ENCODE assay signal across 8 mouse cellular contexts in genomic region chr15:80254207-80254606, GRCm38 (mm10). TPM values are rescaled to one million over a fixed set of nuclear protein-coding genes. Genes with fewer than 3 reads are reported as not detected.
A peak's percentile ranks its signal among the peaks of the same experiment; 100 is the strongest.
DNase-seq lines count a peak whose midpoint lies in the region; ATAC-seq lines count a peak whose summit lies in the region.

No protein-coding gene starts in this region.

- DNase-seq in urinary bladder, postnatal 14 days (ENCODE audit: low spot score), result peak; percentile 63
- DNase-seq in urinary bladder, adult 2 months (ENCODE audit: low spot score), result no peak
- DNase-seq in heart, postnatal 4 days, result peak; percentile 71
- DNase-seq in thymus, adult 18-20 months, result no peak
- no peak for DNase-seq in thymus, postnatal 4 days

- peak overlapping the region; percentile 93 for H3K27ac ChIP-seq in brown adipose tissue, adult 24 weeks (replicated peaks; ENCODE audit: low read depth, low read length)
- peak overlapping the region; percentile 99 for H3K27ac ChIP-seq in liver, embryonic 12.5 days
- H3K27ac ChIP-seq in neural tube, embryonic 14.5 days (ENCODE audit: low read depth, low read length), result peak overlapping the region; percentile 99

- no peaks in the 10 kb centered on the region for H3K27me3 ChIP-seq in liver, embryonic 12.5 days (replicated peaks)
- peaks cover 2% of the 10 kb centered on the region; the same call in 1 of the 2 replicates for H3K27me3 ChIP-seq in neural tube, embryonic 14.5 days (ENCODE audit: control insufficient read depth, insufficient read depth, low read length)

- H3K9ac ChIP-seq in liver, embryonic 12.5 days, result peak overlapping the region; percentile 100
- H3K9ac ChIP-seq in neural tube, embryonic 14.5 days (replicated peaks; ENCODE audit: low read depth, low read length), result peak overlapping the region; percentile 100

- peaks cover 75% of the 10 kb centered on the region for H3K36me3 ChIP-seq in liver, embryonic 12.5 days
- H3K36me3 ChIP-seq in neural tube, embryonic 14.5 days (ENCODE audit: control insufficient read depth, insufficient read depth, low read length), result peaks cover 43% of the 10 kb centered on the region

- H3K4me1 ChIP-seq in brown adipose tissue, adult 24 weeks (ENCODE audit: control insufficient read depth, insufficient read depth, insufficient read length, low read length), result no peaks in the 10 kb centered on the region; the same call in 1 of the 2 replicates
- peaks cover 83% of the 10 kb centered on the region for H3K4me1 ChIP-seq in liver, embryonic 12.5 days
- H3K4me1 ChIP-seq in neural tube, embryonic 14.5 days (ENCODE audit: control insufficient read depth, insufficient read depth, low read length), result peaks cover 24% of the 10 kb centered on the region

- no peak for ATAC-seq in liver, embryonic 12.5 days
- ATAC-seq in neural tube, embryonic 14.5 days (ENCODE audit: low read depth), result no peak

- peak overlapping the region; percentile 85 for H3K4me2 ChIP-seq in liver, embryonic 12.5 days
- peak overlapping the region; percentile 66 for H3K4me2 ChIP-seq in neural tube, embryonic 14.5 days (ENCODE audit: low read depth, low read length)

- H3K4me3 ChIP-seq in brown adipose tissue, adult 24 weeks (ENCODE audit: insufficient read depth, low read depth, low read length), result peak overlapping the region; percentile 72
- peak overlapping the region; percentile 98 for H3K4me3 ChIP-seq in liver, embryonic 12.5 days
- peak overlapping the region; percentile 99 for H3K4me3 ChIP-seq in neural tube, embryonic 14.5 days (ENCODE audit: low read depth, low read length)

- 50% methylated on average over 6 of the region's 6 CpGs for WGBS in liver, embryonic 12.5 days (ENCODE audit: insufficient replicate concordance)
- 46% methylated on average over 6 of the region's 6 CpGs for WGBS in neural tube, embryonic 14.5 days

- H3K9me3 ChIP-seq in liver, embryonic 12.5 days (replicated peaks), result no peaks in the 10 kb centered on the region
- no peaks in the 10 kb centered on the region for H3K9me3 ChIP-seq in neural tube, embryonic 14.5 days (ENCODE audit: control insufficient read depth, low read length)

RNA-seq across cellular contexts. Expression of gene Atf4, which starts 0.8 kb away (rescaled TPM):
- polyA plus RNA-seq in urinary bladder, adult 2 months (2012; rRNA removed), result 211 and 346 TPM in 2 replicates
- 111 and 147 TPM in 2 replicates for polyA plus RNA-seq in brown adipose tissue, adult 24 weeks (2012; ENCODE audit: insufficient read depth, insufficient read length, missing spikeins)
- total RNA-seq in heart, postnatal 4 days (2021), result 100 to 1,000 TPM; 119 to 131 TPM
- 141 and 145 TPM in 2 replicates for polyA plus RNA-seq in liver, embryonic 12.5 days (2016; fragmentation: Nextera tagmentation; extraction: Ambion mirVana)
- 110 and 112 TPM in 2 replicates for polyA plus RNA-seq in neural tube, embryonic 14.5 days (2014; fragmentation: Nextera tagmentation; extraction: Ambion mirVana)

RNA-seq across cellular contexts. Expression of gene Rps19bp1, which starts 9.9 kb away (rescaled TPM):
- 27.1 and 30.9 TPM in 2 replicates for polyA plus RNA-seq in urinary bladder, adult 2 months (2012; rRNA removed)
- polyA plus RNA-seq in brown adipose tissue, adult 24 weeks (2012; ENCODE audit: insufficient read depth, insufficient read length, missing spikeins), result 30.4 and 30.8 TPM in 2 replicates
- 10 to 100 TPM; 26.1 to 27.2 TPM for total RNA-seq in heart, postnatal 4 days (2021)
- polyA plus RNA-seq in liver, embryonic 12.5 days (2016; fragmentation: Nextera tagmentation; extraction: Ambion mirVana), result 46.8 and 47.0 TPM in 2 replicates
- polyA plus RNA-seq in neural tube, embryonic 14.5 days (2014; fragmentation: Nextera tagmentation; extraction: Ambion mirVana), result 74.5 and 84.0 TPM in 2 replicates

RNA-seq across cellular contexts. Expression of gene AC140267.1, which starts 18.6 kb away (rescaled TPM):
- not detected in 2 replicates for polyA plus RNA-seq in urinary bladder, adult 2 months (2012; rRNA removed)
- not detected in 2 replicates for polyA plus RNA-seq in brown adipose tissue, adult 24 weeks (2012; ENCODE audit: insufficient read depth, insufficient read length, missing spikeins)
- 10 to 100 TPM; 20.3 to 24.3 TPM for total RNA-seq in heart, postnatal 4 days (2021)
- not detected in 2 replicates for polyA plus RNA-seq in liver, embryonic 12.5 days (2016; fragmentation: Nextera tagmentation; extraction: Ambion mirVana)
- polyA plus RNA-seq in neural tube, embryonic 14.5 days (2014; fragmentation: Nextera tagmentation; extraction: Ambion mirVana), result not detected in 2 replicates

RNA-seq across cellular contexts. Expression of gene Mief1, which starts 20.4 kb away (rescaled TPM):
- polyA plus RNA-seq in urinary bladder, adult 2 months (2012; rRNA removed), result 10.6 and 15.1 TPM in 2 replicates
- 15.4 and 16.0 TPM in 2 replicates for polyA plus RNA-seq in brown adipose tissue, adult 24 weeks (2012; ENCODE audit: insufficient read depth, insufficient read length, missing spikeins)
- total RNA-seq in heart, postnatal 4 days (2021), result 10 to 100 TPM; 38.0 to 38.3 TPM
- 29.1 and 30.1 TPM in 2 replicates for polyA plus RNA-seq in liver, embryonic 12.5 days (2016; fragmentation: Nextera tagmentation; extraction: Ambion mirVana)
- 35.8 and 41.5 TPM in 2 replicates for polyA plus RNA-seq in neural tube, embryonic 14.5 days (2014; fragmentation: Nextera tagmentation; extraction: Ambion mirVana)

RNA-seq across cellular contexts. Expression of gene Cacna1i, which starts 32.8 kb away (rescaled TPM):
- 0.01 and 0.03 TPM in 2 replicates for polyA plus RNA-seq in urinary bladder, adult 2 months (2012; rRNA removed)
- not detected in 2 replicates for polyA plus RNA-seq in brown adipose tissue, adult 24 weeks (2012; ENCODE audit: insufficient read depth, insufficient read length, missing spikeins)
- under 1 TPM in 1 of 2 experiments, not detected in 1; 0.05 TPM for total RNA-seq in heart, postnatal 4 days (2021)
- polyA plus RNA-seq in liver, embryonic 12.5 days (2016; fragmentation: Nextera tagmentation; extraction: Ambion mirVana), result 0.02 and 0.37 TPM in 2 replicates
- 0.71 and 0.95 TPM in 2 replicates for polyA plus RNA-seq in neural tube, embryonic 14.5 days (2014; fragmentation: Nextera tagmentation; extraction: Ambion mirVana)

Comparison
In these comparisons a context has a peak if more than half of its experiments do, and no peak if none do; other contexts are left out.
1. DNase-seq: peak in urinary bladder, postnatal 14 days (single experiment) and heart, postnatal 4 days (single experiment); none in urinary bladder, adult 2 months (single experiment), thymus, adult 18-20 months (0 of 2) and thymus, postnatal 4 days (single experiment).
2. Peak in every context shown above with its lines, with median percentiles within 50 percentile points of each other: H3K27ac ChIP-seq and H3K4me3 ChIP-seq.